Mouse (Mus musculus) T-helper 17 cell (primary cell): ENCODE data around the gene Rgma.

Source experiments
- in situ Hi-C, 2 experiments: fragments of 300-600 bp; cut with MboI, MseI; formaldehyde crosslinking; loops; 1 replicate in 1 of 2; 2 replicates in 1 of 2; pipeline ENCODE4 v1.15.1; 2025; ENCODE audit warnings: high pct_unique_total_duplicates in 2 of 2

Gene Rgma

DNA sequence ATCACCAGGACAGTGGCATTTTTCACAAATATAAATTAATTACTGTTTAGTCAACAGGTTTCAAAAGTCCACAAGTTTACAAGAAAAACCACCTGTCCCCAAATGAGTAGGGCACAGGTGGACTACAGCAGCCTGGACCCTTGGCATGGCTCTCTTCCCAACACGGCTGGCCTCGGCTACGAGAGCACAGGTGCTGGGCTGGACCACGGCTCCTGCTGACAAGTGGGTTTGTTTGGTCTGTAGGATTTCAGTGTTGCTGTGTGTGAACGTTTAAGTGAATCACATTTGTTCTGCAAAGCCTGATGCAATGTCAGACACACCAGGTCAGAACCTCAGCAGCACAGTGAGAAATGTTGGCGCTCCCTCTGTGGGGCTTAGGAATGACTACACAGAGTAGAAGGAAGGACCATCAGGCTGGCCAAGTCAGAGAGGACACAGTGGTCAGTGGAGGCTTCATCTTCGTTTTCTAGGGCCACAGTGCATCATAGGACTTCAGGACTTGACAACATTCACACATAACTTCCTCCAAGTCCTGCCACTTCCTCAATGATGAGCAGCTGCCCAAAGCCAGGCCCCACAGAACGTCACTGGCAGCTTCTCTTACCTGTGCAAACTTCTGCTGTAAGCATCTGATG is 51.6 kb downstream of the Rgma start:
- in situ Hi-C loops, result loop anchor here in 1 of 2 experiments (5.0 kb wide), 1 partner anchor 205 kb away; no protein-coding TSS in a partner anchor

DNA sequence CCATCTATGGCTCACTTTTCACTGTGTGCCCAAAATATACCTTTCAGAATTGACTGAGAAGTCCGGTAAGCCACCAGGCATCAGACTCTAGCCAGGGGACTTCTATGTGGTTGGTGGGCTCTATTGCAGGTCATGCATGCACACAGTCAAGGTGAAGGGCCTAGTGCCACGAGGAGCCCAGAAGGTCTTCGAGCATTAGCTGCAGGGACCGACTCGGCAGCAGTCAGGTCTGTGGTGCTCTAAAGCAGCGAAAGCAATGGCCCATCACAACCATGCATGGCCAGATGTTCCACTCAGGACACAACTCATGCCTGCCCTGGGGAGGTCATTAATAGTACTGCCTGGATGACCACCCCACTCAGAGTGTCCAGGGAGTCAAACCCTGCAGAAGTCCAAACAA is 52.5 kb downstream of the Rgma start:
- in situ Hi-C loops, result loop anchor here in 1 of 2 experiments (5.0 kb wide), 1 partner anchor 205 kb away; no protein-coding TSS in a partner anchor

- in situ Hi-C loops, result loop anchor here in 1 of 2 experiments (5.0 kb wide), 1 partner anchor 204 kb away; no protein-coding TSS in a partner anchor
Observed at GRCm38 (mm10) chr7:73428525-73428924, 53.2 kb downstream of the Rgma start.

GRCm38 (mm10) chr7:73433637-73434335 is 58.5 kb downstream of the Rgma start:
- in situ Hi-C loops, result no loop called here

GRCm38 (mm10) chr7:73434336-73434677 is 59.0 kb downstream of the Rgma start:
- in situ Hi-C loops, result no loop called here

DNA sequence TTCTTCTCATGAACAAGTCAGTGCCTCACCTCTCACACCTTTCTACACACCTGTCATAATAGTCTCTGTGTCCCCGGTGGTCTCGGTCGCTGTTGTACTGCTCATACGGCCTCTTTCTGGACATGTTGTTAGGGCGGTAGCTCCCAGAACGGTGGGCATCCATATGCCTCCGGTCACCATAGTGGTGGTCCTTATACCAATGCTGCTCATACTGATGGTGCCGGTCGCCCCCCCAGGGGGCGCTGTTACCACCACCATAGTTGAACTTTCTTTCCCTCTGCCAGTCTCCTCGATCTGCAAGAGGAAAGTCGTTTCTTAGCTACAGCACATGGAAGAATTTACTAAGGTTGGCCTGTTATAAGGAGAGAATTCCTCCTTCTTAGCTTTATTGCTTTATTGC is 60.4 kb downstream of the Rgma start:
- in situ Hi-C loops, result loop anchor here in 1 of 2 experiments (5.0 kb wide), 1 partner anchor 37 kb away; no protein-coding TSS in a partner anchor

DNA sequence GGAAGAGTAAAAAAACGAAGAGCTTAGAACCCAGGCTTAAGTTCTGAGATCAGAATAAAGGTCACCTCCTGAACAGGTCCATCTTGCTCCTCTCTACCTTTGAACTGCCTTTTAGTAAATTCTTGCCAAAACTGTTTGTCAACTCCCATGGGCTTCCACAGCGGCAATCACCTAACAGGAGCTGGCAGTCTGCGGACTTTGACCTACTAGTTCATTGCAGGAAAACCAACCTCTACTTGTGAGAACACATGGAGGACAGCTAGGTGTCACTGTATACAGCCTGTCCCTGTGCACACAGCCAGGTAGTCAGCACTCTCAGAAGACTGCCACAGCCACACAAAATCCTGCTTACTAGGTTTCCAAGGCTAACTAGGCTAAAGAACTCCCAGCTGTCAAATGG is 66.5 kb downstream of the Rgma start:
- in situ Hi-C loops, result no loop called here

- in situ Hi-C loops, result no loop called here
Observed at GRCm38 (mm10) chr7:73442246-73442645, 66.9 kb downstream of the Rgma start.

GRCm38 (mm10) chr7:73451594-73451993 is 76.3 kb downstream of the Rgma start:
- in situ Hi-C loops, result loop anchor here in 1 of 2 experiments (5.0 kb wide), 1 partner anchor 41 kb away; no protein-coding TSS in a partner anchor

DNA sequence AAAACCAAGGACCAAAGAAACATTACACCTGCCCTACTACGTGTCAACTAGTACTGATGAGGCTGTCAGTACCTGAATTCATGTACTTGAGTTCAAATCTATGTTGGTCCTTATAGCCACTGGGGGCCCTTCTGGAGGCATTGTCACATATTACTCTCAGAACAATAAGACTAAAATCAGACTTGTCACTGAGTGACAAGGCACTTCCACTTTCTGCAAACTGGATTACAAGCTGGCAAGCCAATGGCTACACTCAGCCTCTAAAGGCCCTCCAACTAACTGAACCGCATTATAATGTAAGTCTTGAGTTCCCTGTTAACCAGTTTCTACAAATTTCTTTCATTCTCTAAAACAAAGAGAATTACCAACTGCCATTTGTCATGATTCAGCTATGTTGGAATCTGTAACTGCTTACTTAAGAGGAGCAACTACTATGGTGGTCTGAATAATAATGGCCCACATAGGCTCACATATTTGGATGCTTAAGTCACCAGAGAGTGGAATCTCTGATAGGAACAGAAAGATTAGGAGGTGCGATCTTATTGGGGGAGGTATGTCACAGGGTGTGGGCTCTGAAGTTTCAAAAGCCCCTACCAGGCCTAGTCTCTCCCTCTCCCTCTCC is 77.0 kb downstream of the Rgma start:
- in situ Hi-C loops, result loop anchor here in 1 of 2 experiments (5.0 kb wide), 1 partner anchor 40 kb away; no protein-coding TSS in a partner anchor

GRCm38 (mm10) chr7:73454113-73454512 is 78.8 kb downstream of the Rgma start:
- in situ Hi-C loops, result loop anchor here in 1 of 2 experiments (5.0 kb wide), 1 partner anchor 38 kb away; no protein-coding TSS in a partner anchor

- in situ Hi-C loops, result no loop called here
Observed at GRCm38 (mm10) chr7:73463546-73463945, 88.2 kb downstream of the Rgma start.

DNA sequence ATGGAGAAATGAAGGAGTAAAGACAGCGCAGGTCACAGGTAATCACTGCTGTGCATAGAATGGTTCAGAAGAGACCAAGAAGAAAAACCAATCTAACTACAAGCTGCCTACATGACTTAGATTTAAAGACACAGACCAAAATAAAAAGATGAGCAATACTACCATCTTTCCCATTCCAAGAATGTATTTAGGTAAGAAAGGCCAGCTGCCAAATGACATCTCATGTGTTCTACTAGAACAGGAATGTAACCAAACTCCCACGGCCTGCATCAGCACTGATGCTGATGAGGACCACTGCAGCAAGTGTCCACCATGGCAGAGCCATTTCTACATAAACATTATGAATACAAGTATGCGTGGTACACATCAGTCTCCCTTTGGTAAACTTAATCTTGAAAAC is 92.4 kb downstream of the Rgma start:
- in situ Hi-C loops, result no loop called here
